Mouse (Mus musculus): Measurements from ENCODE around the gene Myoz1. TPM values are rescaled to one million over a fixed set of nuclear protein-coding genes. Genes with fewer than 3 reads are reported as not detected.

Myoz1 gene
- polyA plus RNA-seq, 1 experiment, result 0.50 TPM

DNA sequence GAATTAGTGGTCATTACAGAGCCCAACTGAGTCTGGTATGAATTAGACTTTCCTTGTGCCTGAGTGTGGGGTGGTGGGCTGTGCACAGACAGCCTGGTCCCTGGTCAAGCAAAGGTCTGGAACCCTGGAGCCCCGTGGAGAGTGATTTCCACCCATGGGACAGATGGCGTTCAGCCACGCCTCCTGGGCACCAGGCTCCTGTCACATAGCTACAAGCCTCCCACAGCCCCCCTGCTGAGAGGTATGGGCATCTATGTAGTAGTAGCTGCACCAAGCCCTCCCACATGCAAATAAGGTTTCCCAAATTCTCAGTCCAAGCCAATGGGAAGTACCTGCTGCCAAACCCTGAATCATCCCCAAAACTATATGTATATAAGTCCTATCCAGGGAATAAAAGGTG is 29.4 kb downstream of the Myoz1 start:
- Histone ChIP-seq H3K79me2 (ENCODE audit: control insufficient read depth, insufficient read depth) (no peaks in the 10 kb centered on the region), H3ac (ENCODE audit: control insufficient read depth, insufficient read length, low read depth) (no peak overlapping the region), H3K79me3 (ENCODE audit: low read depth) (peaks cover 1% of the 10 kb centered on the region), H3K36me3 (ENCODE audit: control insufficient read depth, insufficient read depth) (no peaks in the 10 kb centered on the region), H3K27me3 (ENCODE audit: control insufficient read depth, insufficient read depth, insufficient read length) (no peaks in the 10 kb centered on the region), H3K4me3 (ENCODE audit: insufficient read depth, poor library complexity, severe bottlenecking) (no peak overlapping the region)
- TF ChIP-seq USF1 (IDR thresholded peaks at IDR 0.05; ENCODE audit: low read depth), result no peak
- TF ChIP-seq MAX (IDR thresholded peaks at IDR 0.05), result no peak
- no peak for TF ChIP-seq MYOG (IDR thresholded peaks at IDR 0.05; ENCODE audit: control insufficient read depth, extremely low read depth, insufficient read length)
- no peak for TF ChIP-seq CEBPB (IDR thresholded peaks at IDR 0.05; ENCODE audit: low read depth)
- TF ChIP-seq MYOD1 (IDR thresholded peaks at IDR 0.05; ENCODE audit: control insufficient read depth, insufficient read length, low read depth), result no peak
- no peak for TF ChIP-seq FOSL1 (IDR thresholded peaks at IDR 0.05; ENCODE audit: insufficient read depth, low read length, poor library complexity, severe bottlenecking)
- TF ChIP-seq CTCF (IDR thresholded peaks at IDR 0.05; ENCODE audit: control insufficient read depth, insufficient read depth, insufficient read length), result no peak

DNA sequence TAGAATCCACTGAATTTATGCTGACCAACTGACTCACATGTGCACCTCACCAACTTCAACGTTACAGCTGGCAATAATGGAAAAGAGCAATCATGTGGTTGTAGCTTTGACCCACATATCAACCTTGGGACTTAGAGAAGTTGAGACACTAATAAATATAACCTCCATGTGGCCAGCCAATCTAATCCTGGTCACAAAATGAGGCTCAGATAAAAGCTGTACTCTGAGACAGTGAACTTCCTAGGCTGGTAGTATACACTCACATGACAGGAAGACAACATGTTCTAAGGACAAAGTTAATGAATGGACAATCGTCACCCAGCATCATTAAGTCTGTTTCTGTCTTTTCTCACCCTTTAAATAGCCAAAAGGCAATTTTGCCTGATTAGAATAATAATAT is 29.9 kb downstream of the Myoz1 start:
- no peak for TF ChIP-seq MAX (IDR thresholded peaks at IDR 0.05)
- TF ChIP-seq FOSL1 (IDR thresholded peaks at IDR 0.05; ENCODE audit: insufficient read depth, low read length, poor library complexity, severe bottlenecking), result no peak
- no peak for TF ChIP-seq CEBPB (IDR thresholded peaks at IDR 0.05; ENCODE audit: low read depth)
- no peak for TF ChIP-seq MYOD1 (IDR thresholded peaks at IDR 0.05; ENCODE audit: control insufficient read depth, insufficient read length, low read depth)
- no peak for TF ChIP-seq USF1 (IDR thresholded peaks at IDR 0.05; ENCODE audit: low read depth)
- TF ChIP-seq MYOG (IDR thresholded peaks at IDR 0.05; ENCODE audit: control insufficient read depth, extremely low read depth, insufficient read length), result no peak
- no peak for TF ChIP-seq CTCF (IDR thresholded peaks at IDR 0.05; ENCODE audit: control insufficient read depth, insufficient read depth, insufficient read length)
- Histone ChIP-seq H3K79me2 (ENCODE audit: control insufficient read depth, insufficient read depth) (no peaks in the 10 kb centered on the region), H3ac (ENCODE audit: control insufficient read depth, insufficient read length, low read depth) (no peak overlapping the region), H3K4me3 (ENCODE audit: insufficient read depth, poor library complexity, severe bottlenecking) (no peak overlapping the region), H3K27me3 (ENCODE audit: control insufficient read depth, insufficient read depth, insufficient read length) (no peaks in the 10 kb centered on the region), H3K79me3 (ENCODE audit: low read depth) (peaks cover 1% of the 10 kb centered on the region), H3K36me3 (ENCODE audit: control insufficient read depth, insufficient read depth) (no peaks in the 10 kb centered on the region)

DNA sequence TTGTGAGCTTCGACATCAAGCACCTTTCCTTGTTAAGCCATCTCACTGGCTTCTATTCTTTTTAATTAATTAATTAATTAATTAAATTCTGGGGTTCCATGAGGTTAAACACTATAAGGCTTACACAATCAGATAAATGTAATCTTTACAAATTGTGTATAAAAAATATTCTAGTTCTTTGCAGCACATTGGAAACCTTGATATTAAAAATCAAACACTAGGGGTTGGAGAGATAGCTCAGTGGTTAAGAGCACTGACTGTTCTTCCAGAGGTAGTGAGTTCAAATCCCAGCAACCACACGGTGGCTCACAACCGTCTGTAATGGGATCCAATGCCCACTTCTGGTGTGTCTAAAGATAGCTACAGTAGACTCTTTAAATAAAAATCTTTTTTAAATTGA is 33.4 kb downstream of the Myoz1 start:
- H3K4me3 ChIP-seq (ENCODE audit: insufficient read depth, poor library complexity, severe bottlenecking), result no peak overlapping the region
- H3ac ChIP-seq (ENCODE audit: control insufficient read depth, insufficient read length, low read depth), result no peak overlapping the region
- no peaks in the 10 kb centered on the region for H3K36me3 ChIP-seq (ENCODE audit: control insufficient read depth, insufficient read depth)
- H3K27me3 ChIP-seq (ENCODE audit: control insufficient read depth, insufficient read depth, insufficient read length), result no peaks in the 10 kb centered on the region
- no peaks in the 10 kb centered on the region for H3K79me2 ChIP-seq (ENCODE audit: control insufficient read depth, insufficient read depth)
- H3K79me3 ChIP-seq (ENCODE audit: low read depth), result peaks cover 1% of the 10 kb centered on the region
- TF ChIP-seq FOSL1 (IDR thresholded peaks at IDR 0.05; ENCODE audit: insufficient read depth, low read length, poor library complexity, severe bottlenecking) (no peak), CEBPB (IDR thresholded peaks at IDR 0.05; ENCODE audit: low read depth) (no peak), MYOG (IDR thresholded peaks at IDR 0.05; ENCODE audit: control insufficient read depth, extremely low read depth, insufficient read length) (no peak), MAX (IDR thresholded peaks at IDR 0.05) (no peak), USF1 (IDR thresholded peaks at IDR 0.05; ENCODE audit: low read depth) (no peak), CTCF (IDR thresholded peaks at IDR 0.05; ENCODE audit: control insufficient read depth, insufficient read depth, insufficient read length) (no peak), MYOD1 (IDR thresholded peaks at IDR 0.05; ENCODE audit: control insufficient read depth, insufficient read length, low read depth) (no peak)

DNA sequence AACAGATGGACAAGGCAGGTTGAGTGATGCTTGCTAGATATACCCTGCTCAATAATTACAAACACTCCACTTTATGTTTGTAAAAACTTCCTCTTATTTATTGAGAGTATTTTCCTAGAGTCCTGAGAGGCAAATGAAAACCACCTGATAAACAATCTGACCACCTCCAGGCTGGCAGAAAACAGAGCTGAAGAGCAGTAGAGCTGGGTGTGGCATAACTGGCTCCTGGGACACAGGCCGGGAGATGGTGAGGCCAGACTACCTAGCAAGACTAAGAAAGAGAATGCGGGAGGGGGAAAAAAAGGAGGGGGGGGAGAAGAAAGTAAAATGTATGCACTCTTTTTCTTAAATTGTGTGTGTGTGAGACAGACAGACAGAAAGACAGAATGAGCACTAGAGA is 33.9 kb downstream of the Myoz1 start:
- H3K79me3 ChIP-seq (ENCODE audit: low read depth), result no peaks in the 10 kb centered on the region
- no peak for TF ChIP-seq CTCF (IDR thresholded peaks at IDR 0.05; ENCODE audit: control insufficient read depth, insufficient read depth, insufficient read length)
- TF ChIP-seq USF1 (IDR thresholded peaks at IDR 0.05; ENCODE audit: low read depth), result no peak
- H3K27me3 ChIP-seq (ENCODE audit: control insufficient read depth, insufficient read depth, insufficient read length), result no peaks in the 10 kb centered on the region
- H3K79me2 ChIP-seq (ENCODE audit: control insufficient read depth, insufficient read depth), result no peaks in the 10 kb centered on the region
- H3ac ChIP-seq (ENCODE audit: control insufficient read depth, insufficient read length, low read depth), result no peak overlapping the region
- no peak overlapping the region for H3K4me3 ChIP-seq (ENCODE audit: insufficient read depth, poor library complexity, severe bottlenecking)
- H3K36me3 ChIP-seq (ENCODE audit: control insufficient read depth, insufficient read depth), result no peaks in the 10 kb centered on the region

DNA sequence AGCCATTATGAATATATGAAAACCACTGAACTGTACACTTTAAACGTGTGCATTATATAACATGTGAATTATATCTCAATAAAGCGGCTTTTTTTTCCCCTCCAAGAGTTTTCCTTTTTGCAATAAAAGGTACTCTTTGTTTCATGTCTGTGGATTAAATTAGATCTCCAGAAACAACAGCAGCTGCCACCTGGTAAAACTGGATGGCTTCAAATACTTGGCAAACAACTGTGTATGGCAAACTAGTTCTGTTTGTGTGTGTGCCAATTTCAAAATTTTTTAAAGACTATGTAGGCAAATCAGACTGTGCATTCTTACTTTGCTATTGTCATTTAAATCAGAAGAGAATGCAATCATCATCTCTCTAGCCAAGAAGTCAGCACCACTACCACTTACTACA is 34.4 kb downstream of the Myoz1 start:
- H3K79me3 ChIP-seq (ENCODE audit: low read depth), result no peaks in the 10 kb centered on the region
- H3ac ChIP-seq (ENCODE audit: control insufficient read depth, insufficient read length, low read depth), result no peak overlapping the region
- H3K36me3 ChIP-seq (ENCODE audit: control insufficient read depth, insufficient read depth), result no peaks in the 10 kb centered on the region
- no peaks in the 10 kb centered on the region for H3K79me2 ChIP-seq (ENCODE audit: control insufficient read depth, insufficient read depth)
- H3K4me3 ChIP-seq (ENCODE audit: insufficient read depth, poor library complexity, severe bottlenecking), result no peak overlapping the region
- H3K27me3 ChIP-seq (ENCODE audit: control insufficient read depth, insufficient read depth, insufficient read length), result no peaks in the 10 kb centered on the region
- TF ChIP-seq FOSL1 (IDR thresholded peaks at IDR 0.05; ENCODE audit: insufficient read depth, low read length, poor library complexity, severe bottlenecking), result no peak
- no peak for TF ChIP-seq CEBPB (IDR thresholded peaks at IDR 0.05; ENCODE audit: low read depth)
- no peak for TF ChIP-seq MYOG (IDR thresholded peaks at IDR 0.05; ENCODE audit: control insufficient read depth, extremely low read depth, insufficient read length)
- no peak for TF ChIP-seq USF1 (IDR thresholded peaks at IDR 0.05; ENCODE audit: low read depth)
- TF ChIP-seq CTCF (IDR thresholded peaks at IDR 0.05; ENCODE audit: control insufficient read depth, insufficient read depth, insufficient read length), result no peak
- TF ChIP-seq MAX (IDR thresholded peaks at IDR 0.05), result no peak
- no peak for TF ChIP-seq MYOD1 (IDR thresholded peaks at IDR 0.05; ENCODE audit: control insufficient read depth, insufficient read length, low read depth)

DNA sequence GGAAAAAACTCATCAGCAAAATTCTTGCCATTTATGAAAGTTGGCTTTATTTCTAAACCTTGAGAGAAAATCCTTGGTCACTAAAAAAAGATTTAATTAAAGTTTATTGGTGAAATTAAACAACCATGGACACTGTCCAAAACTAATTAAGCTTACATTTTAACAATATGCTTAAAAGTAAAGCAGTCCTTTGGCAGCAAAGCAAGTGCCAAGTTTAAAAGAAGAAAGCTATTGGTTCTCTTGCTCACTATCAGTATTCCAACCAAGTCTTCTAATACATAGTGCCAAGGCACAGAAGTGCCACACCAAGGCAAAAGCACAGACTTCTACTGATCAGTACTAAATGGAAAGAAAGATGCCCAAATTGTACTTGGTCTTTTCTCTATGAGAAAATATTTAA is 37.2 kb downstream of the Myoz1 start:
- no peak overlapping the region for H3ac ChIP-seq (ENCODE audit: control insufficient read depth, insufficient read length, low read depth)
- no peaks in the 10 kb centered on the region for H3K27me3 ChIP-seq (ENCODE audit: control insufficient read depth, insufficient read depth, insufficient read length)
- H3K4me3 ChIP-seq (ENCODE audit: insufficient read depth, poor library complexity, severe bottlenecking), result no peak overlapping the region
- H3K79me2 ChIP-seq (ENCODE audit: control insufficient read depth, insufficient read depth), result peaks cover 6% of the 10 kb centered on the region
- H3K79me3 ChIP-seq (ENCODE audit: low read depth), result no peaks in the 10 kb centered on the region
- H3K36me3 ChIP-seq (ENCODE audit: control insufficient read depth, insufficient read depth), result no peaks in the 10 kb centered on the region
- TF ChIP-seq MAX (IDR thresholded peaks at IDR 0.05) (no peak), MYOG (IDR thresholded peaks at IDR 0.05; ENCODE audit: control insufficient read depth, extremely low read depth, insufficient read length) (no peak), MYOD1 (IDR thresholded peaks at IDR 0.05; ENCODE audit: control insufficient read depth, insufficient read length, low read depth) (no peak), FOSL1 (IDR thresholded peaks at IDR 0.05; ENCODE audit: insufficient read depth, low read length, poor library complexity, severe bottlenecking) (no peak), CTCF (IDR thresholded peaks at IDR 0.05; ENCODE audit: control insufficient read depth, insufficient read depth, insufficient read length) (no peak), USF1 (IDR thresholded peaks at IDR 0.05; ENCODE audit: low read depth) (no peak)

Data from C2C12 (cell line).